19 mouse cellular contexts compared by ENCODE assay signal in genomic region chr12:93416381-93416780, GRCm38 (mm10).
A peak's percentile ranks its signal among the peaks of the same experiment; 100 is the strongest.
DNase-seq lines count a peak whose midpoint lies in the region; ATAC-seq and TF ChIP-seq lines count a peak whose summit lies in the region.
"Had no signal": no experiment of that assay in that cellular context is flagged by ENCODE, and none has a peak within 500 bp of the region (broad histone marks: within the 10 kb centered on the region; RNA-seq: fewer than 3 reads in every experiment).

No protein-coding gene starts in this region.

- no peak for TF ChIP-seq POLR2A in brain, embryonic 14.5 days (IDR thresholded peaks at IDR 0.05; ENCODE audit: borderline replicate concordance, extremely low read depth, insufficient read depth, insufficient read length, poor library complexity, severe bottlenecking)

- H3K27me3 ChIP-seq in forebrain, embryonic 13.5 days, result no peaks in the 10 kb centered on the region
- no peaks in the 10 kb centered on the region for H3K27me3 ChIP-seq in forebrain, embryonic 11.5 days (ENCODE audit: control insufficient read depth, insufficient read depth, low read length)
- H3K27me3 ChIP-seq in hindbrain, postnatal 0 days (ENCODE audit: insufficient read depth, low read length), result no peaks in the 10 kb centered on the region
- H3K27me3 ChIP-seq in hindbrain, embryonic 13.5 days, result no peaks in the 10 kb centered on the region
- H3K27me3 ChIP-seq: embryonic facial prominence, embryonic 13.5 days; heart, embryonic 13.5 days had no signal

- H3K4me3 ChIP-seq in forebrain, embryonic 13.5 days, result no peak overlapping the region
- no peak overlapping the region for H3K4me3 ChIP-seq in forebrain, embryonic 11.5 days (ENCODE audit: low read depth, low read length)
- H3K4me3 ChIP-seq in hindbrain, postnatal 0 days (ENCODE audit: low read length), result no peak overlapping the region
- no peak overlapping the region for H3K4me3 ChIP-seq in hindbrain, embryonic 13.5 days
- H3K4me3 ChIP-seq: embryonic facial prominence, embryonic 13.5 days; heart, embryonic 13.5 days had no signal

- no peak for DNase-seq in forebrain, embryonic 11.5 days (ENCODE audit: low spot score)
- peak; percentile 54 for DNase-seq in hindbrain, postnatal 0 days (ENCODE audit: low spot score)
- peak; percentile 58 for DNase-seq in brain, embryonic 14.5 days (ENCODE audit: low read depth)
- peak; percentile 58 for DNase-seq in retina, postnatal 1 day
- no peak for DNase-seq in ovary, adult 18-20 months (ENCODE audit: low spot score)
- DNase-seq: adrenal gland, adult 8-10 months; adrenal gland, postnatal 36 days; cerebellum, adult 11 months; cerebellum, adult 8-10 months; cerebellum, postnatal 14 days; gastrocnemius, postnatal 36 days; heart, adult 11 months; heart, postnatal 36 days; kidney, adult 2 months had no signal

- ATAC-seq in forebrain, embryonic 13.5 days, result no peak
- ATAC-seq in forebrain, embryonic 11.5 days (replicated peaks; ENCODE audit: low FRiP score), result no peak; the same call in 1 of the 2 replicates
- no peak for ATAC-seq in hindbrain, postnatal 0 days
- no peak for ATAC-seq in hindbrain, embryonic 13.5 days (ENCODE audit: low FRiP score)
- ATAC-seq: intestine, embryonic 16.5 days had no signal

- peaks cover 8% of the 10 kb centered on the region; the same call in 1 of the 2 replicates for H3K4me1 ChIP-seq in forebrain, embryonic 13.5 days
- no peaks in the 10 kb centered on the region for H3K4me1 ChIP-seq in forebrain, embryonic 11.5 days (replicated peaks; ENCODE audit: control insufficient read depth, insufficient read depth, low read length)
- no peaks in the 10 kb centered on the region for H3K4me1 ChIP-seq in hindbrain, postnatal 0 days (ENCODE audit: insufficient read depth, low read length)
- no peaks in the 10 kb centered on the region for H3K4me1 ChIP-seq in hindbrain, embryonic 13.5 days (replicated peaks)
- H3K4me1 ChIP-seq: embryonic facial prominence, embryonic 13.5 days; heart, embryonic 13.5 days had no signal

- no peak overlapping the region for H3K9ac ChIP-seq in forebrain, embryonic 13.5 days
- H3K9ac ChIP-seq in forebrain, embryonic 11.5 days (ENCODE audit: low read length), result no peak overlapping the region
- H3K9ac ChIP-seq in hindbrain, postnatal 0 days (replicated peaks; ENCODE audit: low read length), result no peak overlapping the region
- no peak overlapping the region for H3K9ac ChIP-seq in hindbrain, embryonic 13.5 days
- H3K9ac ChIP-seq: embryonic facial prominence, embryonic 13.5 days; heart, embryonic 13.5 days had no signal

- H3K4me2 ChIP-seq in forebrain, embryonic 13.5 days, result no peak overlapping the region
- no peak overlapping the region for H3K4me2 ChIP-seq in forebrain, embryonic 11.5 days (ENCODE audit: low read depth, low read length, severe bottlenecking)
- H3K4me2 ChIP-seq in hindbrain, postnatal 0 days (ENCODE audit: low read depth, low read length), result no peak overlapping the region
- H3K4me2 ChIP-seq in hindbrain, embryonic 13.5 days, result no peak overlapping the region
- H3K4me2 ChIP-seq: embryonic facial prominence, embryonic 13.5 days; heart, embryonic 13.5 days had no signal

- TF ChIP-seq CTCF in hindbrain, postnatal 0 days (IDR thresholded peaks at IDR 0.05; ENCODE audit: low read depth), result no peak
- TF ChIP-seq CTCF in brain, embryonic 14.5 days (IDR thresholded peaks at IDR 0.05; ENCODE audit: borderline replicate concordance, extremely low read depth, insufficient read depth, insufficient read length), result no peak

- WGBS in forebrain, embryonic 13.5 days, result 37% methylated on average over 6 of the region's 6 CpGs
- WGBS in forebrain, embryonic 11.5 days, result 56% methylated on average over 6 of the region's 6 CpGs
- 38% methylated on average over 6 of the region's 6 CpGs for WGBS in hindbrain, postnatal 0 days
- WGBS in hindbrain, embryonic 13.5 days, result 41% methylated on average over 6 of the region's 6 CpGs

- no peaks in the 10 kb centered on the region for H3K9me3 ChIP-seq in forebrain, embryonic 13.5 days (replicated peaks)
- H3K9me3 ChIP-seq in forebrain, embryonic 11.5 days (ENCODE audit: control insufficient read depth, low read length), result no peaks in the 10 kb centered on the region
- H3K9me3 ChIP-seq in hindbrain, postnatal 0 days (ENCODE audit: low read length), result no peaks in the 10 kb centered on the region
- no peaks in the 10 kb centered on the region for H3K9me3 ChIP-seq in hindbrain, embryonic 13.5 days
- H3K9me3 ChIP-seq: heart, embryonic 13.5 days had no signal

- no peaks in the 10 kb centered on the region for H3K36me3 ChIP-seq in forebrain, embryonic 13.5 days (ENCODE audit: poor library complexity, severe bottlenecking)
- H3K36me3 ChIP-seq in forebrain, embryonic 11.5 days (ENCODE audit: control insufficient read depth, insufficient read depth, low read length), result no peaks in the 10 kb centered on the region
- H3K36me3 ChIP-seq in hindbrain, postnatal 0 days (ENCODE audit: insufficient read depth, low read length), result no peaks in the 10 kb centered on the region
- H3K36me3 ChIP-seq in hindbrain, embryonic 13.5 days, result no peaks in the 10 kb centered on the region
- H3K36me3 ChIP-seq: embryonic facial prominence, embryonic 13.5 days; heart, embryonic 13.5 days had no signal

- H3K27ac ChIP-seq in forebrain, embryonic 13.5 days, result 0 out of 2 replicates have a peak overlapping the region, but pooled peaks have one; percentile 35
- no peak overlapping the region for H3K27ac ChIP-seq in forebrain, embryonic 11.5 days (ENCODE audit: low read depth, low read length)
- no peak overlapping the region for H3K27ac ChIP-seq in hindbrain, postnatal 0 days
- no peak overlapping the region for H3K27ac ChIP-seq in hindbrain, embryonic 13.5 days
- H3K27ac ChIP-seq: embryonic facial prominence, embryonic 13.5 days; heart, embryonic 13.5 days had no signal

Comparison
In these comparisons a context has a peak if more than half of its experiments do, and no peak if none do; other contexts are left out.
1. DNase-seq: peak in hindbrain, postnatal 0 days (single experiment), brain, embryonic 14.5 days (single experiment) and retina, postnatal 1 day (single experiment); none in forebrain, embryonic 11.5 days (single experiment) and ovary, adult 18-20 months (single experiment).